Mouse (Mus musculus) liver, postnatal 0 days (tissue): ENCODE data around the gene Pax8.

ENCODE experiments used
- CTCF ChIP-seq: sonication (generic); IDR thresholded peaks from 2 replicates; pipeline ENCODE4 v1.5.1; 2016; ENCODE audit warnings: antibody characterized with exemption, low read depth
- EP300 ChIP-seq: IDR thresholded peaks from 2 replicates; pipeline ENCODE4 v1.6.1; 2016; ENCODE audit warnings: antibody characterized with exemption, low read depth, mild to moderate bottlenecking

GRCm38 (mm10) chr2:24440056-24440455 lies 35.3 kb downstream of the Pax8 start:
- no peak for TF ChIP-seq CTCF
- TF ChIP-seq EP300 = no peak
